Mouse (Mus musculus): Measurements from ENCODE around the gene Vamp9. TPM values are rescaled to one million over a fixed set of nuclear protein-coding genes. Genes with fewer than 3 reads are reported as not detected.

The Vamp9 gene
- 0.80 and 2.1 TPM in 2 replicates for polyA plus RNA-seq (2015; fragmentation: Nextera tagmentation; extraction: Ambion mirVana)

DNA sequence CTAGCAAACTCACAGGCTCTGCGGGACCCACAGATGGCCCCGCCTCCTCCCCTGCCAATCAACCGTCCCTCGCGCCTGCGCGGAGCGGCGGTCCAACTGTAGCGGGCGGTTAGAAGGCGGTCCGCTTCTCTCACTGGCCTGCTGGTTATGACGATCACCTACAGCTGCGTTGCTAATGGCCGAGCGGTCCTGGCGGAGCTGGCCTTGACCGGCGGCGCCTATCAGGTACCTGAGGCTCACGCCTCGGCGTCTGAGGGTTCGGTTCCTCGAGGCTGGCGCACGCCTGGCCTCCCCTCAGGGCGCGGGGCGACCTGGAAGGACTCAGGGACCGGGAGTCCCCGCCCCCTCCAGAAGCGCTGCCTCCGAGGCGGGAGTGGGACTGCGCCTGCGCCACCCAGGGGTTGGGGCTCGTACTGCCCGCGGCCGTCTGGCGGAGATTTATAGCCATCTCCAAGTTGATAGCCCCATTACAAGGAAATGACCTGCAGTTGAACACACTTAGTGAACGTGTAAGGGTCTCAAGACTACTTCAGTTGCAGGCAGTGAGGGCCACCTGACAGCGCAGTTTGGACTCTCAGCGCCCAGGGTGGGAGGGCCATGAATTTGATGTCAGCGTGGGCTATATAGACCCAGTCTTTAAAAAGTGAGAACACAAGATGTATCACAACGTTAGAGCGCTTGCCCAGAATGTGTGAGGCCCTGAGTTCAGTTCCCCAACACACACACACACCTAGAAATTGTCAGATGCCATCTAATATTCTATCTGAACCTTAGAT lies at the start of gene Vamp9:
Vamp9 (plus strand) TSS at position 74 of the 776 bp plus-strand sequence.

GRCm38 (mm10) chr5:99978699-99979442 lies 72.8 kb downstream of the Vamp9 start, which contains the start of the genes Hnrnpd and 4930524J08Rik:
Gene Hnrnpd (minus strand): TSS chr5:99978938.
Gene 4930524J08Rik (plus strand): TSS chr5:99979061.

Other genes with a start within 250 kb of the Vamp9 start
- 6.7 and 7.4 TPM in 2 replicates for gene Rasgef1b, start 177.2 kb upstream of the Vamp9 start, polyA plus RNA-seq (2015; fragmentation: Nextera tagmentation; extraction: Ambion mirVana)
- gene Hnrnpd, start 72.7 kb downstream of the Vamp9 start, polyA plus RNA-seq (2015; fragmentation: Nextera tagmentation; extraction: Ambion mirVana) = 83.8 and 90.8 TPM in 2 replicates
- gene 4930524J08Rik, start 72.8 kb downstream of the Vamp9 start, polyA plus RNA-seq (2015; fragmentation: Nextera tagmentation; extraction: Ambion mirVana) = 2.8 and 3.1 TPM in 2 replicates
- gene Hnrnpdl, start 133.4 kb downstream of the Vamp9 start, polyA plus RNA-seq (2015; fragmentation: Nextera tagmentation; extraction: Ambion mirVana) = 74.5 and 88.2 TPM in 2 replicates
- 25.9 and 42.7 TPM in 2 replicates for gene Enoph1, start 133.7 kb downstream of the Vamp9 start, polyA plus RNA-seq (2015; fragmentation: Nextera tagmentation; extraction: Ambion mirVana)